Mouse (Mus musculus) E14TG2a.4 (cell line): ENCODE results near the gene Xylb.

Experiments
- CTCF ChIP-seq: conservative IDR thresholded peaks from 2 replicates; pipeline ENCODE4 v1.5.1; 2014; ENCODE audit warnings: low read length
- NANOG ChIP-seq: IDR thresholded peaks from 2 replicates; pipeline ENCODE4 v1.6.1; 2014; ENCODE audit warnings: borderline replicate concordance, low read length, mixed read lengths
- POU5F1 ChIP-seq: IDR thresholded peaks from 2 replicates; pipeline ENCODE4 v1.6.1; 2014; ENCODE audit warnings: low read length, borderline replicate concordance

DNA sequence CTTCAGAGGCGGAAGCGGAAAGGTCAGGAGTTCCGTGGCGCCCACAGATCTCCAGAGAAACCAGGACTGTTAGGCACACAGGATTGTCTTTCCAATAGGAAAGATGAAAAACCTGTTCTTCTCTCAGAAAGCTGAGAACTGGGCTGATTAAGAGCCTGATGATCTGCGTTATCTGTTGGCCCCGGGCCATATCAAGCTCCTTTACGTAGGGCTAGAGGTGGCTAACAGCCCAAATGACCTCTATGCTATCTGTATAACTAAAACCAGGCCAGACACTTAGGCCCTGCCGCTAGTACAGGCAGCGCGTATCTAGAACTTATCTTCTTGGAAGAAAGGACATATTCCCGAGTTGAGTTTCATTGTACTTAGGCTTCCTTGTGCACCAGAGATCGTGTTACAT lies 6.0 kb downstream of the Xylb start:
- no peak for TF ChIP-seq CTCF
- TF ChIP-seq POU5F1: no peak
- TF ChIP-seq NANOG: no peak
